Mouse (Mus musculus) embryonic fibroblast, embryonic 13.5 days (primary cell): ENCODE measurements around the gene Apol7a.

Experiments used
- CTCF ChIP-seq: IDR thresholded peaks from 2 replicates; pipeline ENCODE4 v1.5.1; 2011; ENCODE audit warnings: mild to moderate bottlenecking, control low read depth, low read length, moderate library complexity, borderline replicate concordance; ENCODE audit not compliant: insufficient read depth
- POLR2A ChIP-seq: IDR thresholded peaks from 2 replicates; pipeline ENCODE4 v1.6.1; 2011; ENCODE audit warnings: low read depth, mild to moderate bottlenecking, control low read depth, low read length, moderate library complexity

- TF ChIP-seq CTCF (no peak), POLR2A (peak; percentile 31; the same call in 1 of the 2 replicates)
Observed at GRCm38 (mm10) chr15:77365700-77366570, 33.0 kb downstream of the Apol7a start.
